Mouse (Mus musculus): ENCODE measurements at regions not wholly inside any gene's neighbourhood (a gene's known extent, or its start where the extent isn't known, plus 50 kb on each side); places are given as distances from the start of the nearest gene placed in this dataset.

DNA sequence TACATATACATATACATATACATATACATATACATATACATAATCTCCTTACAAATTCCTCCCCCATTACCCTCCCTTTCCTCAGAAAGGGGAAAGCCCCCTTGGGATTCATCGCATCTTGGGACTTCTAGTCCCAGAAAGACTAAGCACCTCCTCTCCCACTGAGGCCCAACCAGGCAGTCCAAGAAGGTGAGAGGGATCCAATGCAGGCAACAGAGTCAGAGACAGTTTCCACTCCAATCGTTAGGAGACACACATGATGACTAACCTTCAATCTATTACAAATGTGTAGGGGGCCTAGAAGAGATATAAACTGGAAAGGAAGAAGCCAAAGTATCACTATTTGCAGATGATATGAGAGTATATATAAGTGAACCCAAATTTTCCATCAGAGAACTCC is 323.3 kb downstream of the Mat2b start:
- Histone ChIP-seq H3K4me1 (ENCODE audit: control insufficient read depth, insufficient read depth, low read length) (no peaks in the 10 kb centered on the region), H3K4me3 (ENCODE audit: insufficient read depth, low read length) (no peak overlapping the region), H3K27ac (ENCODE audit: insufficient read depth, low read depth, low read length) (no peak overlapping the region)
- TF ChIP-seq CTCF (IDR thresholded peaks at IDR 0.05; ENCODE audit: low read depth, low read length) (no peak), POLR2A (IDR thresholded peaks at IDR 0.05; ENCODE audit: borderline replicate concordance, low read depth, low read length) (no peak)

GRCm38 (mm10) chr11:40366573-40366972 is 328.4 kb downstream of the Mat2b start:
- no peak overlapping the region for H3K27ac ChIP-seq (ENCODE audit: insufficient read depth, low read depth, low read length)
- TF ChIP-seq CTCF (IDR thresholded peaks at IDR 0.05; ENCODE audit: low read depth, low read length) (no peak), POLR2A (IDR thresholded peaks at IDR 0.05; ENCODE audit: borderline replicate concordance, low read depth, low read length) (no peak)
- H3K4me3 ChIP-seq (ENCODE audit: insufficient read depth, low read length) = no peak overlapping the region
- H3K4me1 ChIP-seq (ENCODE audit: control insufficient read depth, insufficient read depth, low read length) = no peaks in the 10 kb centered on the region

GRCm38 (mm10) chr11:40362530-40363185 is 332.3 kb downstream of the Mat2b start:
- Histone ChIP-seq H3K4me3 (ENCODE audit: insufficient read depth, low read length) (no peak overlapping the region), H3K4me1 (ENCODE audit: control insufficient read depth, insufficient read depth, low read length) (no peaks in the 10 kb centered on the region), H3K27ac (ENCODE audit: insufficient read depth, low read depth, low read length) (no peak overlapping the region)
- TF ChIP-seq POLR2A (IDR thresholded peaks at IDR 0.05; ENCODE audit: borderline replicate concordance, low read depth, low read length) (no peak), CTCF (IDR thresholded peaks at IDR 0.05; ENCODE audit: low read depth, low read length) (no peak)

Measured in bone marrow macrophage, adult 2 months (primary cell).